Mouse (Mus musculus): ENCODE data around the gene Sp6.

GRCm38 (mm10) chr11:96969746-96970145 is 43.4 kb upstream of the Sp6 start:
- TF ChIP-seq POLR2A (IDR thresholded peaks at IDR 0.05; ENCODE audit: insufficient read length, low read depth) (no peak), MYOD1 (IDR thresholded peaks at IDR 0.05; ENCODE audit: control insufficient read depth in 1 of 3, insufficient read length in 2 of 3, low read depth in 2 of 3) (no peak), E2F4 (IDR thresholded peaks at IDR 0.05; ENCODE audit: insufficient read depth) (no peak), POLR2AphosphoS2 (IDR thresholded peaks at IDR 0.05; ENCODE audit: insufficient read length, low read depth) (no peak)
